Mouse (Mus musculus): ENCODE results near the gene Galr3. TPM values are rescaled to one million over a fixed set of nuclear protein-coding genes. Genes with fewer than 3 reads are reported as not detected.
A peak's percentile ranks its signal among the peaks of the same experiment; 100 is the strongest.

The Galr3 gene
- not detected in 2 replicates for polyA plus RNA-seq (2014; fragmentation: Nextera tagmentation; extraction: Ambion mirVana)

DNA sequence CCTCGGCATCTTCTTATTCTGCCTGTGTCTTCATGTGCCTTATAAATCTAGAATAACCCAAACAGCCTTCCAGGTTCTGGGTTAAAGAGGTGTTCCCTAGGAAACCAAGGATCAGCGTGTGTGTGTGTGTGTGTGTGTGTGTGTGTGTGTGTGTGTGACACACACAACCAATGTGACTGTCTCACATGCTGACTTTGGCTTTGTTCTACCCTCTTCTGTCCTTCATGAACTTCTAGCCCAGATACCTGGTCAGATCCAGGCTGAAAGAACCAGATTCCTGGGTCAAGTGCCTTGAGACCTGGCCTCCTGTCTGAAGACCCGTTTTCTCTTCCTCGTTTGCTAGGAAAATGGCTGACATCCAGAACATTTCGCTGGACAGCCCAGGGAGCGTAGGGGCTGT is at the start of gene Galr3:
Gene Galr3, plus strand, starts transcription at position 301 of the 400 bp plus-strand sequence.
- DNase-seq (ENCODE audit: low spot score) (no peak), ATAC-seq (ENCODE audit: insufficient read depth, low FRiP score, low TSS enrichment) (no peak)
- WGBS, result 83% methylated on average over 6 of the region's 6 CpGs
- Histone ChIP-seq H3K4me2 (ENCODE audit: low read depth) (peak within 1 kb of the TSS; percentile 83), H3K27me3 (ENCODE audit: control insufficient read depth, insufficient read depth, low read length) (peaks cover 33% of the 10 kb centered on the region), H3K9ac (ENCODE audit: low read length) (peak within 1 kb of the TSS; percentile 52), H3K27ac (ENCODE audit: low read depth, low read length) (no peak within 1 kb of the TSS), H3K36me3 (ENCODE audit: control insufficient read depth, insufficient read depth, low read length) (no peaks in the 10 kb centered on the region), H3K4me1 (ENCODE audit: control insufficient read depth, insufficient read depth, low read length) (peaks cover 17% of the 10 kb centered on the region), H3K9me3 (ENCODE audit: control insufficient read depth, low read length) (no peaks in the 10 kb centered on the region), H3K4me3 (ENCODE audit: low read depth, low read length) (peak within 1 kb of the TSS; percentile 47)

DNA sequence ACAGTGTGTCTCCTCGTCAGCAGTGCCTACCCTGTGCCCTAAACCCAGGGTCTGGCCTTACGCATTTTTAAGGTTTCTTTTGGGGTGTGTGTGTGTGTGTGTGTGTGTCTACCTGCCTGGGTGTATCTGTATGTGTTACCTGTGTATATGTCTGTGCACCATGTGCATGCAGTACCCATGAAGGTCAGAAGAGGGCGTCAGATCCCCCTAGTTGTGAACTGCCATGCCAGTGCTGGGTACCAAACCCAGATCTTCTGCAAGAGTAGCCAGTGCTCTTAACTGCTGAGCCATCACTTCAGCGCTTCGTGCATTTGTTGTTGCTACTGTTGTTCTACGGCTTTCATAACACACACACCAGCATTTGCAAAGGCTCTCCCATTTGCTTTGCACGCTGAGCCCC is 49.5 kb upstream of the Galr3 start:
- Histone ChIP-seq H3K9me3 (ENCODE audit: control insufficient read depth, low read length) (no peaks in the 10 kb centered on the region), H3K36me3 (ENCODE audit: control insufficient read depth, insufficient read depth, low read length) (peaks cover 34% of the 10 kb centered on the region), H3K4me1 (ENCODE audit: control insufficient read depth, insufficient read depth, low read length) (no peaks in the 10 kb centered on the region), H3K27ac (ENCODE audit: low read depth, low read length) (no peak overlapping the region), H3K4me3 (ENCODE audit: low read depth, low read length) (no peak overlapping the region), H3K9ac (ENCODE audit: low read length) (no peak overlapping the region), H3K27me3 (ENCODE audit: control insufficient read depth, insufficient read depth, low read length) (no peaks in the 10 kb centered on the region), H3K4me2 (ENCODE audit: low read depth) (no peak overlapping the region)
- ATAC-seq (ENCODE audit: insufficient read depth, low FRiP score, low TSS enrichment) (no peak), DNase-seq (ENCODE audit: low spot score) (no peak)
- 93% methylated on average over 7 of the region's 7 CpGs for WGBS

DNA sequence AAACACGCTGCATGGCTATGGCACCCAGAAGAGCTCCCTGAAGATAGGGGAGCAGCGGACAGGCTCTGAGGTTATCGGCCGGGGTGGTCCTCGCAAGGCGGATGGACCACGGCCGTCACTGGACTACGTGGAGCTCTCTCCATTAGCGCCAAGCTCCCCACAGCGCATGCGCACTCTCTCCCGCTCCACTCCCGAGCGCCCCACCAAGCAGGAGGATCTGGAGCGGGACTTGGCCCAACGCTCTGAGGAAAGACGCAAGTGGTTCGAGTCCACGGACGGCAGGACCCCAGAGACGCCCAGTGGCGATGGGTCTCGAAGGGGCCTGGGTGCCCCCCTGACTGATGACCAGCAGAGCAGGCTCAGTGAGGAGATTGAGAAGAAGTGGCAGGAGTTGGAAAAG is 48.8 kb upstream of the Galr3 start:
- no peaks in the 10 kb centered on the region for H3K9me3 ChIP-seq (ENCODE audit: control insufficient read depth, low read length)
- peaks cover 34% of the 10 kb centered on the region for H3K36me3 ChIP-seq (ENCODE audit: control insufficient read depth, insufficient read depth, low read length)
- no peak overlapping the region for H3K27ac ChIP-seq (ENCODE audit: low read depth, low read length)
- H3K4me3 ChIP-seq (ENCODE audit: low read depth, low read length), result no peak overlapping the region
- H3K4me2 ChIP-seq (ENCODE audit: low read depth), result no peak overlapping the region
- H3K4me1 ChIP-seq (ENCODE audit: control insufficient read depth, insufficient read depth, low read length), result no peaks in the 10 kb centered on the region
- WGBS, result 97% methylated on average over 24 of the region's 24 CpGs
- no peak for DNase-seq (ENCODE audit: low spot score)
- H3K9ac ChIP-seq (ENCODE audit: low read length), result no peak overlapping the region
- no peaks in the 10 kb centered on the region for H3K27me3 ChIP-seq (ENCODE audit: control insufficient read depth, insufficient read depth, low read length)
- no peak for ATAC-seq (ENCODE audit: insufficient read depth, low FRiP score, low TSS enrichment)

DNA sequence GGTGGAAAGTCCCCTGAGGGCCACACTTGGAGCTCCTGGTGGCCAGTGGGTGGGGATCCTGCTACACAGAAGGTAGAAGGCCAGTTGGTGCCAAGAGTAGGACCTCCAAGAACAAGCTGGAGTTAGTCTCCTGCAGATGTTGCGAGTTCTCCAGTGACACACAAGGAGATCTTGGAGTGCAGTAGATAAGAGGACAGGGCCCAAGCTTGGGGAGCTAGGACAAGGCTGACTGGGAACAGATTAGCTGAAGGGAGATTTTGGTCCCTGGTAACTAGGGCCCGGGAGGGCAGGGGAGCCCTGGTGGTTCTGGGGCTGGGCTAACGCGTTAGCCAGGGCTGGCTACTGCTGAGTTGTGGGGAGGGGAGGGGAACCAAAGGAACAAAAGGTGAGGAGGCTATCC is 45.8 kb upstream of the Galr3 start:
- WGBS, result over 99% methylated on average over 4 of the region's 4 CpGs
- Histone ChIP-seq H3K36me3 (ENCODE audit: control insufficient read depth, insufficient read depth, low read length) (peaks cover 29% of the 10 kb centered on the region), H3K9ac (ENCODE audit: low read length) (no peak overlapping the region), H3K4me3 (ENCODE audit: low read depth, low read length) (no peak overlapping the region), H3K27ac (ENCODE audit: low read depth, low read length) (no peak overlapping the region), H3K4me2 (ENCODE audit: low read depth) (no peak overlapping the region), H3K4me1 (ENCODE audit: control insufficient read depth, insufficient read depth, low read length) (no peaks in the 10 kb centered on the region), H3K9me3 (ENCODE audit: control insufficient read depth, low read length) (no peaks in the 10 kb centered on the region), H3K27me3 (ENCODE audit: control insufficient read depth, insufficient read depth, low read length) (no peaks in the 10 kb centered on the region)
- ATAC-seq (ENCODE audit: insufficient read depth, low FRiP score, low TSS enrichment), result no peak
- DNase-seq (ENCODE audit: low spot score), result no peak

DNA sequence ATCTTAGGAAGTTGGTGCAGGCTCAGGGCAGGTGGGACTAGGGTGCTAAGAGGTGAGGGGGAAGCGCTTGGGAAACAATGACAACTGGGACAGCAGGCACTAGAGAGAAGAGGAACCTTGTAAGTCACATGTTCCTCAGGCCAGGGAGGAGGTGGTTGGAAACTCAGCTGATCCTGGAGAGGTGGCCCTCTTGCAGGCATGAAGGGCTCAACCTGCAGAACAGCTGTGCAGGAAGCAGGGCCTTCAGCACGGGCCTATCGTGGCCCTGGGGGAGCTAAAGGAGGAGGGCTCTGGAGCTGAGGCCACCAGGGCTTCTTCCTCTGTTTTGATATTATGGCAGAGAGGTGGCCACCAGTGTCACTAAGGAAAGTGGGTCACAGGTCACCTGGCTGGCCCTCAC is 45.0 kb upstream of the Galr3 start:
- Histone ChIP-seq H3K9me3 (ENCODE audit: control insufficient read depth, low read length) (no peaks in the 10 kb centered on the region), H3K9ac (ENCODE audit: low read length) (no peak overlapping the region), H3K4me3 (ENCODE audit: low read depth, low read length) (no peak overlapping the region), H3K36me3 (ENCODE audit: control insufficient read depth, insufficient read depth, low read length) (peaks cover 26% of the 10 kb centered on the region), H3K4me1 (ENCODE audit: control insufficient read depth, insufficient read depth, low read length) (no peaks in the 10 kb centered on the region), H3K27ac (ENCODE audit: low read depth, low read length) (no peak overlapping the region), H3K4me2 (ENCODE audit: low read depth) (no peak overlapping the region), H3K27me3 (ENCODE audit: control insufficient read depth, insufficient read depth, low read length) (no peaks in the 10 kb centered on the region)
- DNase-seq (ENCODE audit: low spot score) (no peak), ATAC-seq (ENCODE audit: insufficient read depth, low FRiP score, low TSS enrichment) (no peak)
- WGBS, result 85% methylated on average over 3 of the region's 3 CpGs

DNA sequence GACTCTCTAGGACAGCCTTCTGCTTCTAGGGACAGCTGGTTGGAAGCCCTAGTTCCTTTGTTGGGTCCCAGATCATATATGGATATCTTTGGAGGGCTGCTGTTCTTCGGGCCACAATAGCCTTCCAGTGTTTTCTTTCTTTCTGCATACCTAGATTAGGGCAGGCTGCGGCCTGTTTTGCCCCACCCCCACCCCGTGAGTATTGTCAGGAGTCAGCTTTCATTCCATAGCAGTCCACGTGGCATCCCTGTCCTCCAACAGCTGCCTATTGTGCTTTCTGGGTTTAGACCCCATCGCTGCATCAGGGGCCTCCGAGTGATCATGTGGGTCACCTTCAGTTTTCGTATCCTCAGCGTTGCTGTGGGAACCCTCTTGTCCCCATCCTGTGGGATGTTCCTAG is 43.3 kb upstream of the Galr3 start:
- H3K9me3 ChIP-seq (ENCODE audit: control insufficient read depth, low read length), result no peaks in the 10 kb centered on the region
- no peak overlapping the region for H3K27ac ChIP-seq (ENCODE audit: low read depth, low read length)
- H3K27me3 ChIP-seq (ENCODE audit: control insufficient read depth, insufficient read depth, low read length), result no peaks in the 10 kb centered on the region
- 70% methylated on average over 8 of the region's 8 CpGs for WGBS
- no peak overlapping the region for H3K4me3 ChIP-seq (ENCODE audit: low read depth, low read length)
- H3K36me3 ChIP-seq (ENCODE audit: control insufficient read depth, insufficient read depth, low read length), result peaks cover 19% of the 10 kb centered on the region
- ATAC-seq (ENCODE audit: insufficient read depth, low FRiP score, low TSS enrichment), result no peak
- no peaks in the 10 kb centered on the region for H3K4me1 ChIP-seq (ENCODE audit: control insufficient read depth, insufficient read depth, low read length)
- no peak for DNase-seq (ENCODE audit: low spot score)
- no peak overlapping the region for H3K4me2 ChIP-seq (ENCODE audit: low read depth)
- H3K9ac ChIP-seq (ENCODE audit: low read length), result no peak overlapping the region

DNA sequence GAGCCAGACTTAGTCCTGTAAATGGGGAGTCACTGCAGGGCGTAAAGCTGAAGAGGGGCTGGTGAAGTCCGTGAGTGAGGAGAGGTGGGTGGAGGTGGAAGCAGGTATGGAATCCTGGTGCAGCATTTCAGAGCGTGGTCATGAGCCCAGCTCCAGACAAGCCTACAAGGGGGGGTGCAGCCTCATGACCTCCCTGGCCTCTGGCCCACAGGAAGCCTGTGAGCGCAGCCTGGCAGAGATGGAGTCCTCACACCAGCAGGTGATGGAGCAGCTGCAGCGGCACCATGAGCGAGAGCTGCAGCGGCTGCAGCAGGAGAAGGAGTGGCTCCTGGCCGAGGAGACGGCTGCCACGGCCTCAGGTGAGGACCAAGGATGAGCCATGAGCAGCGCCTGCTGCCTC is 42.1 kb upstream of the Galr3 start:
- 90% methylated on average over 11 of the region's 11 CpGs for WGBS
- Histone ChIP-seq H3K4me1 (ENCODE audit: control insufficient read depth, insufficient read depth, low read length) (no peaks in the 10 kb centered on the region), H3K9ac (ENCODE audit: low read length) (no peak overlapping the region), H3K36me3 (ENCODE audit: control insufficient read depth, insufficient read depth, low read length) (peaks cover 13% of the 10 kb centered on the region), H3K27ac (ENCODE audit: low read depth, low read length) (no peak overlapping the region), H3K4me3 (ENCODE audit: low read depth, low read length) (no peak overlapping the region), H3K4me2 (ENCODE audit: low read depth) (no peak overlapping the region), H3K9me3 (ENCODE audit: control insufficient read depth, low read length) (no peaks in the 10 kb centered on the region), H3K27me3 (ENCODE audit: control insufficient read depth, insufficient read depth, low read length) (no peaks in the 10 kb centered on the region)
- ATAC-seq (ENCODE audit: insufficient read depth, low FRiP score, low TSS enrichment) (no peak), DNase-seq (ENCODE audit: low spot score) (no peak)

DNA sequence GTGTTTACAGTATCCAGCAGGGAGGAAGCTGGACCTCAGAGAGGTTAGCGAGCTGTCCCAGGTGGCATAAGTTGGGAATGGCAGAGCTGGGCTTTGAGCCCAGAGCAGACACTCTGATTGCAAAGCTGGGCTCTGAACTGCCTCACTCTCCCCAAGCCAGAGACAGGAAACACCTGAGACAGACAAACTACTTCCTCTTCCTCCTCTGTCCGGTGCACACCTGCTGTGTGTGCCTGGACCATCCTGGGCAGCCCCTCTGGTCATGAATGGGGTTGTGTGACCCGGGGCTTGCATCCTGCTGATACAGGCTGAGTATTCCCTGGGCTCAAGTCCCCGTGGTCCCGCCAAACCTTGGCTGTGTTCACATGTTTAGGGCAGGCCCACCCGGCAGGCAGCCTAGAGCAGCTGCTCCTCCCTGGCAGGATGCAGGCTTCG is 41.3 kb upstream of the Galr3 start:
- H3K4me2 ChIP-seq (ENCODE audit: low read depth), result no peak overlapping the region
- H3K9me3 ChIP-seq (ENCODE audit: control insufficient read depth, low read length), result no peaks in the 10 kb centered on the region
- no peaks in the 10 kb centered on the region for H3K4me1 ChIP-seq (ENCODE audit: control insufficient read depth, insufficient read depth, low read length)
- no peaks in the 10 kb centered on the region for H3K27me3 ChIP-seq (ENCODE audit: control insufficient read depth, insufficient read depth, low read length)
- no peak for DNase-seq (ENCODE audit: low spot score)
- no peak for ATAC-seq (ENCODE audit: insufficient read depth, low FRiP score, low TSS enrichment)
- peaks cover 18% of the 10 kb centered on the region for H3K36me3 ChIP-seq (ENCODE audit: control insufficient read depth, insufficient read depth, low read length)
- WGBS, result 82% methylated on average over 7 of the region's 7 CpGs
- no peak overlapping the region for H3K4me3 ChIP-seq (ENCODE audit: low read depth, low read length)
- no peak overlapping the region for H3K9ac ChIP-seq (ENCODE audit: low read length)
- no peak overlapping the region for H3K27ac ChIP-seq (ENCODE audit: low read depth, low read length)

DNA sequence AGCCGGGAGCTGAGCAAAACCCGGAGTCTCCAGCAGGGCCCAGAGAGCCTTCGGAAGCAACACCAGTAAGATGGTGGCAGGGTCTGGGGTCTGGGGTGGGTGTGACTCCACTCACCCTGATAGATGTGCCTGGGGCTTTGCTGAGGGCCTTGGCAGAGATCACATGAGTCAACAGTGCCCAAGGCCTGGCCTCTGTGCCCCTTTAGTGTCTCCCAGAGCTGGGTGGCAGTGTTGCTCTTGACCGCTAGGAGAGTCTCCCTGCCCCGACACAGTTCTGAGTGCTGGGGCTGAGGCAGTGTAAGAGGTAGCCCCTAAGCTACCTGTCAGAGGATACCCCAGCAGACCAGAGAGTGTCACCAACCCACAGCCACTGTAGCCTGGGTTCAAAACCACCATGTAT is 40.1 kb upstream of the Galr3 start:
- H3K27me3 ChIP-seq (ENCODE audit: control insufficient read depth, insufficient read depth, low read length), result no peaks in the 10 kb centered on the region
- H3K4me3 ChIP-seq (ENCODE audit: low read depth, low read length), result no peak overlapping the region
- H3K36me3 ChIP-seq (ENCODE audit: control insufficient read depth, insufficient read depth, low read length), result peaks cover 17% of the 10 kb centered on the region
- ATAC-seq (ENCODE audit: insufficient read depth, low FRiP score, low TSS enrichment) (no peak), DNase-seq (ENCODE audit: low spot score) (no peak)
- H3K9ac ChIP-seq (ENCODE audit: low read length), result no peak overlapping the region
- WGBS, result 94% methylated on average over 5 of the region's 5 CpGs
- no peaks in the 10 kb centered on the region for H3K4me1 ChIP-seq (ENCODE audit: control insufficient read depth, insufficient read depth, low read length)
- no peak overlapping the region for H3K27ac ChIP-seq (ENCODE audit: low read depth, low read length)
- H3K9me3 ChIP-seq (ENCODE audit: control insufficient read depth, low read length), result no peaks in the 10 kb centered on the region
- H3K4me2 ChIP-seq (ENCODE audit: low read depth), result no peak overlapping the region
